Mouse (Mus musculus): ENCODE data around the gene Ccdc8.

Gene Ccdc8

DNA sequence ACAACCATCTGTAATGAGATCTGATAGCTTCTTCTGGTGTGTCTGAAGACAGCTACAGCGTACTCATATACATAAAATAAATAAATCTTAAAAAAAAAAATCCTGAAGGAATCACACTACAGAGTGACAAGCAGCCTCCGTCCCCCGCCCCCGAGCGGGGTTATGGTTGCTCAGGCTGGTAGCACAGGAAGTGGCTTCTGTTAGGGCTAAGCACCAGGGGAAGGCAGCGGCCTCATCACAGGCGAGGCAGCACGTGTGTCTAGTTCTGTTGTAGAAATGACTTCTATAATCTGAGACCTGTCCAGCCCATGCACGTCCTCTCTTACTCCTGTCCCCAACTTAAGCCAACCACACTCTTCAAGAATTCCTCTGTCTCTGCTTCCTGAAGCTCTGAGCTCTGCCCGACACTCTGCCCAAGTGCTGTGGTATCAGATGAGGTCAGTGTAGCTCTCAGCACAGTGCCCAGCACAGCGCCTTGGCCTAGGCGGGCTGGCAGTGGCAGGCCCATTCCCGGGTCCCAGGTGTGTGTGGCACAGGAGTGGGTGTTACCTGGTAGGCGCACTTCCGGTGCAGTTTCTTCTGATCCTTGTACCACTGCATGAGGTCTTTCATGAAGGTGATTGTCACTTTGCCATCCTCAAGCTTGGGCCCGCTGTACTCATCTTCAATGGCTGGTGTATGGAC lies 17.0 kb downstream of the Ccdc8 start:
- DNase-seq (ENCODE audit: low spot score in 2 of 2) = no peak

- no peak for DNase-seq (ENCODE audit: low spot score in 2 of 2)
Observed at GRCm38 (mm10) chr7:17010010-17010347, 17.5 kb downstream of the Ccdc8 start.

GRCm38 (mm10) chr7:17011909-17012590 lies 19.5 kb downstream of the Ccdc8 start:
- no peak for DNase-seq (ENCODE audit: low spot score in 2 of 2)

DNA sequence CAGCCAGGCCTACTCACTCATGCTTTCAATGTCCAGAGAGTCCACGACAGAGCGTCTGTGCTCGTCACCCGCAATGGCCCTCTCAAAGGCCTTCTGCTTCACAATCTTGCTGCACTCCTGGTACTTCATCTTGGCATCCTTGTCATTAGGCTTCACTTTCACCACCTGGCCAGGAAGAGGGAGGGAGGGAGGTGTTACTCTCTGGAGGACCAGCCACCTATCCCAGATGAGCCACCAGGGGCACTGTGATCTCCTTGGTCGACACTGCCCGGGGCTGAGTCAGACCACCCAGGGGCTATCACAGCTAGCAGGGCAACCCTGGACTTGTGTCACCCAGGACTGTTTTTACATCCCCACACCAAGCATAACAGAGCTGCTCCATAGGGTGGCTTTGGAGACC lies 22.9 kb downstream of the Ccdc8 start:
- no peak for DNase-seq (ENCODE audit: low spot score in 2 of 2)

- peak; percentile 57 to 87 for DNase-seq (ENCODE audit: low spot score in 2 of 2)
Observed at GRCm38 (mm10) chr7:17017036-17017435, 24.5 kb downstream of the Ccdc8 start.

GRCm38 (mm10) chr7:17017921-17018320 lies 25.4 kb downstream of the Ccdc8 start:
- DNase-seq (ENCODE audit: low spot score in 2 of 2) = no peak

DNA sequence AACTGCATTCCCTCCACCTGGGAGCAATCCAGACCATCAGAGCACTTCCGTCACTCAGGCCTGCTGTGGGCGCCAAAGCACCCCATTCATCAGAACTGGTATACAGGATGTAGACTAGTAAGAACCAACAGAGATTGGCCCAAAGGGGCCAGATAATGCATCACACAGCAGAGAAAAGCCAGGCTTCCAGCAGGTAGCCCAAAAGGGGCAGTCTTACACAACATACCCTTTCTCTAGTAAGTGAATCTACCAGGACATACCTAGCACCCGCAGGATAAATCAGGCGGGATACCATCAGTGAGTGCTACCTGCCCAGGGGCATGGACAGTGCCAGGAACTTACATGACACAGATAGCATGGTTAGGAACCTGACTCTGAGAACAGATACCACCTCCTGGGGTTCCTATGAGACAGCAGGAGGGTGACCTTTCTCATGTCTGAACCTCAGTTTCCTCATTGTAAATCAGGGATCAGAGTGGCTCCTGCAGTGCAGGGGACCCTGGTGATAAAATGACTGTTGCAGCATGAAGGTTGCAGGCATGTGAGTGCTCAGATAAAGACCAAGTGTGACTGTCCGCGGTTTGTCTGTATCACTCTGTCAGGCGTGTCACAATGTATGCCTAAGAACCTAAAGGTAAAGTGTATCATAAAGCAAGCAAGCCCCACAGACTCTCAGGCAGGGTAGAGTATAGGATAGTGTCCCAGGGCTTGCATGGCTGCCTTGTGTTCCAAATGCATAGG lies 27.1 kb downstream of the Ccdc8 start:
- DNase-seq (ENCODE audit: low spot score in 2 of 2) = no peak

DNA sequence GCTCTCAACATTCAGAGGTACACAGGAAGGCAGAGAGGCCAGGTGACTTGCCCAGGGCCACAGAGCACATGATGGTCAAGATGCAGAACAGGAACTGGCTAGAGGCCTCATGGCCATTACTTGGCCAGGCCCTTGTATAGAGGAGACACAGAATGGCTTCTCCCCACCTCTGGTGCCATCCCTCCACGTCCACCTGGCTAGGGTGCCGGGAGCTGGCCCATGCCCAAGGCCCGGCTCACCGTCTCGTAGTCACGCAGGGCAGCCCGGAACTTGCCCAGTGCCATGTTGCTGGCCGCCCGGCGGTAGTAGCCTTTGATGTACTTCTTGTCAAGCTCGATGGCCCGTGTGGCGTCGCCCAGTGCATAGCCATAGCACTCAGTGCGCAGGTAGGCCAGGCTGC lies 29.7 kb downstream of the Ccdc8 start:
- no peak for DNase-seq (ENCODE audit: low spot score in 2 of 2)

- DNase-seq (ENCODE audit: low spot score in 2 of 2) = no peak
Observed at GRCm38 (mm10) chr7:17023701-17024100, 31.2 kb downstream of the Ccdc8 start.

- DNase-seq (ENCODE audit: low spot score in 2 of 2) = no peak
Observed at GRCm38 (mm10) chr7:17024141-17024540, 31.6 kb downstream of the Ccdc8 start.

GRCm38 (mm10) chr7:17024814-17025504 lies 32.5 kb downstream of the Ccdc8 start:
- DNase-seq (ENCODE audit: low spot score in 2 of 2) = no peak

DNA sequence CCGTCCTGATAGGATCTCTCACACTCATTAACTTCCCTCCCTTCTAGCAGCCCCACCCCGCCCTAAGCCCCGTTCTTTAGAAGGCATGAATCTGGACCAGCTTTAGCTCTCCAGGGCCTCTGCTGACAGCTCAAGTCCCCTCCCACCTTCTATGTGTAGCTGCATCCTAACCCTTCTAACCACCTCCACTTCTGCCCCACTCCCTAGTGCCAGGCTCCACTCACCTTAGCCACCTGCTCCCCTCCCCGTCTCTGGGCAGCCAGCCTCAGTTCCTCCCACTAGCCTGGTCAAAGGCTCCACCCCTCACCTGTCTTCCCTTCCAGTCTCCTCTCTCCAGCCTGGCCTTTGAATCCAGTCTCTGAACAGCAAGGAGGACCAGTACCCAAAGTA lies 33.0 kb downstream of the Ccdc8 start:
- DNase-seq (ENCODE audit: low spot score in 2 of 2) = no peak

DNA sequence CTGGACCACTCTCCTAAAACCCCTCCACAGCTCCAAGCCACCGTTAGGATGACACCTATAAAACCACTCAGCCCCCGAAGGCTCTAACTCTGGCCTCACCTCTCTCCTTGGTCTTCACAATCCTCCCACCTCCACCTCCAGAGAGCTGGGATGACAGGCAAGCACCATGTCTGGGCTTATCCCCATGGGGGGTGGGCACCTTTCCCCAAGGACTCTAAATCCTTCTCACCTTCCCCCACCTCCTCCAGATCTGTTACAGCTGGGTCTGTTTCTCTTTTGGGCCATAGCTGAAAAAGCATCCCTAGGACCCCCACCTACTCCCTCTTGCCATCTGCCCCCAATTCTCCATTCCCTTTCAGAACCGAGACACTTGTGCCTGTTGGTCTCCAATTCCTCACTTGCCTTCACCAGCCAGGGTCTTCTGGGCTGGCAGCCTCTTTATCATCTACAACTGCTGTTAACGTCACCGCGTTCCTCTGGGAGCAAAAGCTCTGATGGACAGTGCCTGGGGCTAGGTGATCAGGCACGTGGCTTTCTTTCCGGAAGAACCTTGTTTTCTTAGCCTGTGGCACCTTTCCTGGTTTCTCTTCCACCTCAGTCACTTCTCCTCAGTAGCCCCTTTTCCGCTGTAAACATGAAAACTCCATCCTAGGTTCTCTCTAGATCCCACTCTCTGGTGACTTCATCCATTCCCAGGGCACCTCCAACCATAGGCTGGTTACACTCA lies 33.6 kb downstream of the Ccdc8 start:
- no peak for DNase-seq (ENCODE audit: low spot score in 2 of 2)

- peak in 1 of 2 experiments; percentile 59 for DNase-seq (ENCODE audit: low spot score in 2 of 2)
Observed at GRCm38 (mm10) chr7:17026710-17027587, 34.4 kb downstream of the Ccdc8 start.

- peak; percentile 82 to 92 for DNase-seq (ENCODE audit: low spot score in 2 of 2)
Observed at GRCm38 (mm10) chr7:17027588-17028343, 35.3 kb downstream of the Ccdc8 start, which contains the start of gene Ppp5c. TSS of gene Ppp5c (minus strand) at chr7:17027924.

DNA sequence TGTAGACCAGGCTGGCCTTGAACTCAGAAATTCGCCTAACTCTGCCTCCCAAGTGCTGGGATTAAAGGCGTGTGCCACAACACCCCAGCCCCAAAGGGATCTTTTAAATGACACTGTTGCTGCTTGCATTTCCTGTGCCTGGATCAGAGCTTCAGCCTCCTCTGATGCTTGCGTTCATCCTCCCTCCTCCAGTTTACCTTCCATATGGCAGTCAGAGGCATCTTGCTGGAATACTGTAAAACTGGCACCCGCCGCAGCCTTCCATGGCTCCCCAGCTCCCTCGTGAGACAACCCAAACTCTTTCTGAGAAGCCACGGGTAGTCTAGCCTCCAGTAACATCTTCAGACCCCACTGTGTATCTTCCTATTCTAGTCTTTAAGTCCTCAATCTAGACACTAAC lies 36.4 kb downstream of the Ccdc8 start:
- no peak for DNase-seq (ENCODE audit: low spot score in 2 of 2)

GRCm38 (mm10) chr7:17030239-17030638 lies 37.7 kb downstream of the Ccdc8 start:
- DNase-seq (ENCODE audit: low spot score in 2 of 2) = no peak

DNA sequence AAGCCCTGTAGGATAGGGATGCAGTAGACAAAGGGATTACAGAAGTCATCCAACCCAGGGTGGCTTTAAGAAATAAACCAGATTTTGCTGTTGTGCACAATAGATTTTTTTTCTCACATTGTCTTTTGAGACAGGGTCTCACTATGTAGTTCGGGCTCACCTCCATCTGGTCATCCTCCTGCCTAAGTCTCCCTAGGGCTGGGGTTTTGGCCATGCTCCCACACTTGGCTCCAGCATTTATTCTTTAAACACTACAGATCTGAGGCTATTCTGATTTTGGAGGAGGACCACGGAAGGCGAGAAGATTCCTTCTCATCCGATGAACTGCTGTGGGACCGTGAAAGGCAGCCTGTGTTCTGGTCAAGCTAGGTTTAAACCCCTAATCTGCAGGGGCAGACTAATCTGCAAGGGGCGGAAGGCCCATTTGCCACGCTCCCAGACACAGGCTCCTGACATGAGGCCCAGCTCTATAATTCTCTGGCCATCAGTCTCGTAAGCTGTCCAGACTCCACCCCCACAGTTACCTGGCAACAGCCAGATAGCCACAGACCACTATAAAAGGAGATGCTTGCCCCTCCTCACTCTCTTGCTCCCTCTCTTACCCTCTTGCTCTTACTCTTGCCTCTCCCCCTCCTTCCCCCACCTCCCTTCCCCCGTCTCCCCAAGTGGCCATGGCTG lies 45.6 kb downstream of the Ccdc8 start:
- no peak for DNase-seq (ENCODE audit: low spot score in 2 of 2)

DNA sequence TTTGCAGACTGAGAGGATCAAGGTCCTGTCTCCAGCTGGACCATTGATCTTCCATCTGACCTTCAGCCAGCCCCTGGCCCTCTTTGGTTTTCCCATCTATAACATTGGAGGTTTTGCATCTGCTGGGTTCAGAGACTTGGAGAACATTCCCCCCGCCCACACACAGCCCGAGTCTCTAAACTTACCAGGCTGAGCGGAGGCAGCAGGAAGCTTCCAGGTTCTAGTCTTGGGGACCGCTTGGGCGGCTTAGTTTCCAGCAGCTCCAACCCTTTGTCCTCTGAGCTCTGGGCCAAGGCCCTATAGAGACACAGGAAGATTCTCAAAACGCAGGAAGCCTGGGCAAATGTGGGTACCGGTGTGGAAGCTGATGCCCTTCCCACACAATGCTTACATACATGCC lies 46.9 kb downstream of the Ccdc8 start:
- DNase-seq (ENCODE audit: low spot score in 2 of 2) = no peak
